Mouse (Mus musculus) mouse embryonic stem cell (cell line): ENCODE results near the gene Fam118a.
"Not testable (repeated sequence)": the region's sequence is repeated elsewhere in the genome, so short reads cannot be mapped to it uniquely, and the experiment has no call there.

ENCODE experiments used
- in situ Hi-C, 2 experiments: fragments of 300-500 bp; cut with MboI; formaldehyde crosslinking; loops; 1 replicate in 1 of 2; 3 replicates in 1 of 2; pipeline ENCODE4 v1.14.3; 2019 to 2020; ENCODE audit warnings: low sequenced_read_pairs in 2 of 2, low pct_unique_long_range_greater_than_20kb in 1 of 2, mixed read lengths in 1 of 2; ENCODE audit not compliant: unreplicated experiment in 1 of 2

The Fam118a gene

DNA sequence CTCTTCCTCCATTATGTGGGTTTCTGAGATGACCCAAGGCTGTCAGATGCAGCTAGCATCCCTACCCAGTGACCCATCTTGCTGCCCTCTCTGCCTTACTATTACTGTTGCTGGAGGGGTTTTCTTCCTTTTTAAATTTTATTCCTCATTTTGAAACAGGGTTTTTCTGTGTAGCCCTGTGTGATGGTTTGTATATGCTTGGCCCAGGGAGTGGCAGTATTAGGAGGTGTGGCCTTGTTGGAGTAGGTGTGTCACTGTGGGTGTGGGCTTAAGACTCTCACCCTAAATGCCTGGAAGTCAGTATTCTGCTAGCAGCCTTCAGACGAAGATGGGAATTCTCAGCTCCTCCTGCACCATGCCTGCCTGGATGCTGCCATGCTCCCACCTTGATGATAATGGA lies at the start of gene Fam118a:
Gene Fam118a (plus strand): TSS at position 301 of the 400 bp plus-strand sequence.
- in situ Hi-C loops: not testable (repeated sequence)

DNA sequence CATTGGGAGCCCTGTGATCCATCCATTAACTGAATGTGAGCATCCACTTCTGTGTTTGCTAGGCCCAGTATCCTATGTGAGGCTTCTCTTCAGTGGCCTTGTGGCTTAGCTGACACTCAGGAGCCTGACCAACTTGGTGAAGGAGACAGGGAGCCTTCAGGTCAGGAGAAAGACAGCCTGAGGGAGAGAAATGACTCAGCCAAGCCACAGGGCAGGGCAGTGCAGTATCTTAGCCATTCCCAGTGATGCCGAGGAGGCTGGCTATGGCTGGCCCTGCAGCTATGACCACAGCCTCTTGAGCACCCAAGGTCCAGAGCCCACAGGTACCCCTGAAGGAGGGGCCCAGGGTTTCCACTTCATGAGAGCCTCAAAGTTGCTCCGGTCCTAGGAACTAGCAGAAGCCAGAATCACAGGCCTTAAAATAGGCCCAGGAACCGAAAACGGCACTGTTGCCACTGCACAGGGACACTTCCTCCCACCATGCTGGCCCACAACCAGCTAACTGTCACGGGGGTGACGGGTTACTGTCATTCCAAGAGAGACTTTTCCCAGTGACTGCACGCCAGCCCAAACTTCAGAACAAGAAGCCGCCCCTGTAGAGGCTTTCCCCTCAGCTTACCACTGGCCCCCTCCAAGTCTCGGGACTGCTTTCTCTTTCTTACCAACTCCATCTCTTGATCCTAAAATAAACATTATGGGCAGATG lies 47.0 kb upstream of the Fam118a start:
- in situ Hi-C loops: no loop called here

DNA sequence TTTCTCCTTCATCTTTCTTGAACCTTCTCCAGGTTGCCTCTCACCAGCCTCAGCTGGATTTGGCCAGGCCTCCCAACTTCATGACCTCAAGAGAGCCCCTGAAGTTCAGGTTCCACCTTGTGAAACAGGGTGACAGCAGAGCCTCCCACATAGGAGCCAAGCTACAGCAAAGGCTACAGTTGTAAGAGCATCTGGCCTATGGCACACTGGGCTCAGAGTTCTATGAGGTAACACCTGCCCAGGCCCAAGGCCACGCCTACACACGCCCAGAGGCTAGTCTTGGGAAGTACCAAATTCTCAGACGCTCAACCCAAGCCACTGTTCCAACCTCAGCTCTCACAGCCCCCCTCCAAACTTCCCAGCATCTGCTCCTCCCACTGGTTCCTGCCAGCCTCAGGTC lies 45.9 kb upstream of the Fam118a start:
- in situ Hi-C loops: no loop called here

DNA sequence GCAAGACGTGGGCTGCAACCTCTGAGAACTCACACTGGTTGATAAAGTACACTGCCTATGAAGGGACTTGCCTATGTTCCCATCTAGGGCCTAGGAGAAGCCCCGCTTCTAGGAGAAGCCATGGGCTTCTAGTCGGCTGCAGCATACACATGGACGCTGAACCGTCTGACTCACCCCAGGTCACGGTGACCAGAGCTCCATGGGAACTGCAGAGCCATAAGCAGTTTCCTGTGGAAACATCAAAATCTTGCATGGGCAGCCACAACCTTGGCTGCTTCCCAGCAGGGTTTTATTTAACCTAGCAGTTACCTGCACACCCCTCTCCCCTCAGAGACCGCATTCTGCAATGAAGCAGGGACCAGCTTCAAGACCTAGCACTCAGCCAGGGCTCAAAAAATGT lies 45.0 kb upstream of the Fam118a start:
- in situ Hi-C loops: no loop called here

DNA sequence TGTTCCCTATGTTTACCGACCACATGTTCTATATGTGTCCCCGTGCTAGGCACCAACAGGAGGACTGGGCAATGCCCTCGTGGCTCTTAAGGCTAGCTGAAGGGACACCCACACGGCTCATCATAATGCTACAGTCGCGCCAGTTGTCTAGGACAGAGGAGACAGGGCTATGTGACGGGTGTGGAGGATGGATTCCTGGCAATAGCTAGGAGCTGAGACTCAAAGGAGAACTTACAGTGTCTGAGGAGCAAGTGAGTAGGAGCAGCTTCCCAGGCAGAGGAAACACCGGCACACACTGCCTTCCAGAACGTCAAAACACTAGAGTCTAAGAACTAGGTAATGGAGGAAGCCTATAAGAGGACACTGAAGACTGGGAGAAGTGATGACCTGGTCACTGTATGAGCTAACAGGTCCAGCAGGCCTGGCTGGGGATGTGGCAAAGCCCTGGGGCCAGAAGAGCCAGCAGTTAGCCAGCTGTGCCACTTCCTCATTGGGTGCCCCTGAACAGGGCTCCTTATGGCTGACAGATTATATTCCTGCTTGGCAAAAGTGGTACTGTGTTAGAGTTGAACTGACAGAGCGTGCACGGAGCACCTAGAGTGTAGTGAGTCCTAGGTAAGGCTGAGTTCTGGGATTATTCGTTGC lies 43.1 kb upstream of the Fam118a start:
- in situ Hi-C loops: no loop called here

DNA sequence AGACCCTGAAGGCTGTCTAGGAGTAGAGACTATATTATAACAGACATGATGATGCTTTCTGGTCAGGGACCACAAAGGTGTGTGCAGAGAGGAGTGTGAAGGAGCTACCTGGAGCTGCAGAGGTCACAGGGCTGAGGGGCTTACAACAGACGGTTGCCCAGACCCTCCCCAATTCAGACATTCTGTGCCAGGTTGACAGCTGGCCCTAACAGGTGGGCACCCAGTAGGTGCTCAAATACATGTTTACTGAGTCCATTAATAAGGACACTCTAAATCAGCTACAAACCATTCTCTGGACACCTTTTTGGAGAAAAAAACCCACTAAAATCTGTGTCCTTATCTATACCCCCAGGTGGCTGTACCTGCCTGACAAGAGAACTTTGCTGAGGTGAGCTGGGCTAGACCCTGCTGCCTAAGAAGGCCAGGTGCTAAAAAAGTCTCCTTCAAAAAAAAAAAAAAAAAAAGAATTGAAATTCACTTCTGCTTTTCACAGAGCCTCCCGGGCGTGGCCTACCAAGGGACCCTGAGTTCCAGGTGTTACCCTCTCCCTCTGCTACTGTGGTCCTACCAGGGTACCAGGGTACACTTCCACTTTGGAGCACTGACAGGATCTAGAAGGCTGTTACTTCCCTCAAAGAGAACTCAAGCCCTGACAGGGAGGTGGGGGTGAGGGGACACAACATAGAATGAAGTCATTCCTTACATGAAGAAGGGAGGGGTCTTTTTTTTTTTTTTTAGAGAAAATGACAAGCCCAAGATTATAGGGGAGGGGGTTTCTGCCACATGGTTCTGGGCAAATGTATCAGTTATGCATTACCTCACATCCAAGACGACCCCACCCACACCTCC lies 42.4 kb upstream of the Fam118a start:
- in situ Hi-C loops: no loop called here

DNA sequence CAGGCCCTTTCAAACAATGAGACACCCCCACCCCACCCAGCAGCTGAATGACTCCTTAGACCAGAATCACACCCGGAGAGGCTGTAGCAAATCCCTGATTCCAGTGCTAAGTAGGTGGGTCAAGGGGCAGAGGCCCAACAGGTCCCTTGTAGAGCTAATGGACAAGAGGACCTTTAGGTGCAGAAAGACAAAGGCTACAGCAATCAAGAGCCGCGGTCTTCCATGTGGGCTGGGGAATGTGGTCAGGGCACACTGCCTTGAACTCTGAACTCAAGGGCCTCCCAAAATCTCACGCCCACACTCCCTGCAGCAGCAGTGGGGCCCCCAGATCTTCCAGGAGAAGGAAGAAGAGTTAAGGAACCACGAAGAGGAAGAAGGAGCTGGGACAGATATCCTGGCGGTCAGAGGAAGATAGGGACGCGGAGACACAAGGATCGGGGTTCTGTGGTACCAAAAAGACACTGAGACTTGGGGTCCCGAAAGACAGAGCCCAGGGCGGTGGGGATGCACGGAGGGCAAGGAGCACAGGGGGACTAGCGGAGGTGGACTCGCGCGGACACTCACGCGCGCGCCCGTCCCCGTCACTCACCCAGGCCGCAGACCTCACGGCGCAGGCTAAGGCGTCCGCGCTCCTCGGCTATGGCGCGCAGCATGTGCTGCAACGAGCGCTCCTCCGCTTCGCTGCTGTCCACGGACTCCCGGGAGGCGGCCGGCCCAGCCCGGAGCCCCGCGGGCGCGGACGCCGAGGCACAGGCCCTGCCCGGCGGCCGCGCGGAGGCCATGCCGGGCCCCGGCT lies 41.5 kb upstream of the Fam118a start:
- in situ Hi-C loops: no loop called here

DNA sequence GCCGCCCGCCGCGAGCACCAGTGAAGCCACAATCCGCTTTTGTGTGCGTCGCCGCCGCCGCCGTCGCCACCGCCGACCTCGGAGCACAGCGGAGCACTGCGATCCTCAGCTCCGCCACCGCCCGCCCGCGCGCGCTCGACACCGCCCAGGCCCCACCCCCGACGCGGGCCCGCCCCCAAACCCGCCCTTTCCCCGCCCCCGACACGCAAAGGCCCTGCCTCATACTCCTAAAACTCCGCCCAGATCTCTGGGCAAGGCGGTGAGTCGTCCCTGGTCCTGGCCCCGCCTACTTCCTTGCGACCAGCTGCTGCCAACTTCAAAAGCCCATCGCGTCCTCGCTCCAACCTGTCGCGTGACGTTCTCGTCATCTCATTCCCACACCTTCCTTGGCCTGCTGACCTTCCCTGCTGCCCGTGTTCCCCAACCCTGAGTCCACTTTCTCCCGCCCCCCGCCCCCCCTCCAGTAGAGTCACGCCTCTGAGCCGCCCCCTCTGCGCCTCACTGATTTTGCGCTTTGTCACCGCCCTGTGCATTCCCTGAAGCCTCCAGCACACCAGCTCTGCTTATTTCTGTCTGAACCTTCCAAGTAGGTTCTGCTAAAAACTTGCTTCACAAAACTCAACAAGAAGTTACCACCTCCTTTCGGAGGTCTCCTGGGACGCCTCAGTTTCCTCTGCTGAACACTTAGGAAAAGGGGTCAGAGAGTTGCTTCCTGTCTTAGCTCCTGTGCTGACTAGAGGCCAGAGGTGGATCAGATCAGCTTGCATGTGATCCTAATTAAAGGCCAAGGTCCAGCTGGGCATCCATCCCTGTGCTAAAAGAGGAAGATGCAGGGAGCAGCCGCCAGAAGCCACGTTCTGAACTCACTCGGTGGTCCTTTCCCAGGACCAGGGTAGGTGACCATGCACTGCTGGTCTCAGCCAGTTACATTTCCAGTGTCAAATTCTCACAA lies 40.6 kb upstream of the Fam118a start, which contains the start of gene 5031439G07Rik:
Gene 5031439G07Rik (minus strand): TSS at position 678 of the 952 bp plus-strand sequence.
- in situ Hi-C loops: no loop called here

DNA sequence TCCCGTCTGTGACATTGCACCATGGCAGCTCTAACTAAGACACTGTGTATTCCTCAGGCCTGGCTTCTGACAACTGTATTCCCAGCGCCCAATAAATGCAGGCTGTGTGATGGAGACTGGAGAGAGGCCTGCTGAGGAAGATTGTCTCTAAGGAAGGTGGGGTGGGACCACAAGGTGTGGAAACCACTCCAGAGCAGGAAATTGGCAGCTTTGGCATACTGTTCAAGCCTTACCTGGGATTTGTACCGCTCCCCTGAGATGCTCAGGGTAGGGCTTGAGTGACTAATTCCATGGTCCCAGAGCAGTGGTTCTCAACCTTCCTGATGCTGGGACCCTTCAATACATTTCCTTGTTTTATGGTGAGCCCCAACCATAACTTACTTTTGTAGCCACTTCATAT lies 39.6 kb upstream of the Fam118a start:
- in situ Hi-C loops: no loop called here

DNA sequence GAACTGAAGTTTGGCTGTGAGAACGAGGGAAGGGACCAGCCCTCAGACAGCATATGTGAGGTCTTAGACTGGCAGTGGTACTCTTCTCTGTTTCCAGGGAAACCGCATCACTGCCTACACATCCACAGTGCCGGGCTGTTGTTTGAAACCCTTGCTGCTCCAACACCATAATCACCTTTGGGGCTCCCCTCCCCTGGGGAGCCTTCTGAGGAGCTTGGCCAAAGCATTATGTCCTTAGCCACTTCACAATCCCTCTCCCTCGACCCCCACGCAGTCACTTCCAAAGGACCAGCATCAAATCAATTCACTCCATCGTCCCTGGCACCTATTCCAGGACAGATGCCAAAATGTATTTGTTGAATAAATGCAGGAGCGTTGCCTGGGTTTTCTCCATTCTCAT lies 39.0 kb upstream of the Fam118a start:
- in situ Hi-C loops: no loop called here

DNA sequence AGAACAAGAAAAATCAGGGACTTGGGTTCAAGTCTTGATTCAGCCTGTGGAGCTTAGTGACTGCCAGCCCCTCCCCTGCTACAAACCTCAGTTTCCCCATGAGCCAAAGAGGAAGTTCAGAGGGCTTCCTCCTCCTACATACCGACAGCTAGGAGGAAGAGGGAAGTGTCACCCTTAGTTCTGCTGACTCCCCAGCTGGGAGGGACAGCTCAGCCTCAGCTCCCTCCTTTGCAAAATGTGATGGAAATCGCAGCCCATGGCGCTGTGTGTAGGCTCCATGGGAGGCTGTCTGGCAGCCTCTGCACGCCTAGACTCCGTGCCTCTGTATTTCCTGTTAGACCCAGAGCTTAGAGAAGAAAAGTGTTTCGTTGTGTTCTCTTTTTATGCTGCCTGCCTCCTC lies 34.2 kb upstream of the Fam118a start:
- in situ Hi-C loops: no loop called here

DNA sequence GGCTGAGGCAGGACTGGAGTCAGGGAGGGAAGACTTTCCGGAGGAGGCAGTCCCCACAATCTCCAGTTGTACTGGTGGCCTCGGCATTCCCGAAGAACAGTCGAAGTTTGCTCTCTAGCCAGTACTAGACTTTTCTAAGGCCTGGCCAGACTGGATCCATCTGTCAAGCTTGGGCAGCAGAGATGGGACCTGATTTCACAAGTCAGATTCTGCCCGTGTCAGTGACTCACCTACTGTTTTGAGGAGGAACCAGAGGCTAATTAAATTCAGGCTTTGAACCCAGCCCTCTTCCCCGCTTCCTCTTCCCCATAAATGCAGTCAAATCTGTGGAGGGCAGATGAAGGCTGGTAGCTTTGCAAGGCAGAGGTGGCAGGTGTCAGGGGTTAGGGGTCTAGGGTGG lies 33.7 kb upstream of the Fam118a start:
- in situ Hi-C loops: loop anchor here (5.0 kb wide), 2 partner anchors 77 to 238 kb away; no protein-coding TSS in a partner anchor

DNA sequence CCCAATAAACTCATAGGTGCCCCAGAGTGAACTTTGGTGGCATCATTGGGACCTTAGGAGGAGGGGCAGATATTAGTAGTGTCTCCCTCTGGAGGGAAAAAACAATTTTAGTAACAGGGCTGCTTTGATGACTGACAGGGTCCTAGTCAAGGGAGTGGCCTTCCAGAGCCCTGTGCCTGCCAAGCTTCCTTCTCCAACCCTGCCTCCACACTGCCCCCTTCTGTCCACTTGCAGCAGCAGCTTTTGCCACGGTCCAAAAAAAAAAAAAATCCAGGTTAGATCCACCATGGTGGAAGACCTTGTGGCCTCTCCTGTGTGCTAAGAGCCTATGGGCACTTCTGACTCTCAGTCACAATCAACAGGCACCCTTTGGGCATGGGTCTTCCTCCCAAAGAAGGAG lies 32.8 kb upstream of the Fam118a start:
- in situ Hi-C loops: loop anchor here (5.0 kb wide), 2 partner anchors 76 to 239 kb away; no protein-coding TSS in a partner anchor

DNA sequence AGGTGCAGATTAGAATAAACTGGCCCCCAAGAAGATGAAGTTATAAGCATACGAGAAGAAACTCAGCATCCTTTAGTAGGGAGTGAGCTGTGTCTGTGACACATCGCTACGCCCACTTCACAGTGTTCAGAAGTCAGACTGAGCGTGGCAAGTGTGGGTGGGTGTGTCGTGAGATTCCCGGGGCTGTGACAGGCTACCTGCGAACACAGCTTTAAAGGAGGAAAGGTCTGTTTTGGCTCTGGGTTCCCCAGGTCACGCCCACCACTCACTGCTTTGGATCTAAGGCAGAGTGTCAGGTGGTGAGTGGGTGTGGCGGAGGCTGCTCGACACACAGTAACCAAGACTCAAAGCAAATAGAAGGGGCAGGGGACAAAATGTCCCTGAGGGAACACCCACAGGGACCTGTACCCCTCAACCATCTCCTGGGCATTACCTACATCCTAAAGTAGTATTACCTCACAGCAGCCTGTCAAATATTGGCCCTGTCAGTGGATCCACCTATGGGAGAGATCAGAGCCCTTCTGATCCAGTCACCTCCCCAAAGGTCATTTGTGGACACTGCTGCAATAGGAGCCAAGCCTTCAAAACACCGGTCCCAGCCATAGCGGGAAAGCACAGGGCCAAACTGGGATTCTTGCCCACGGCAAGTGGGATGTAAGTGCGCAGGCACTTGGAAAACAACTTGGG lies 30.8 kb upstream of the Fam118a start:
- in situ Hi-C loops: loop anchor here (5.0 kb wide), 2 partner anchors 74 to 241 kb away; no protein-coding TSS in a partner anchor

DNA sequence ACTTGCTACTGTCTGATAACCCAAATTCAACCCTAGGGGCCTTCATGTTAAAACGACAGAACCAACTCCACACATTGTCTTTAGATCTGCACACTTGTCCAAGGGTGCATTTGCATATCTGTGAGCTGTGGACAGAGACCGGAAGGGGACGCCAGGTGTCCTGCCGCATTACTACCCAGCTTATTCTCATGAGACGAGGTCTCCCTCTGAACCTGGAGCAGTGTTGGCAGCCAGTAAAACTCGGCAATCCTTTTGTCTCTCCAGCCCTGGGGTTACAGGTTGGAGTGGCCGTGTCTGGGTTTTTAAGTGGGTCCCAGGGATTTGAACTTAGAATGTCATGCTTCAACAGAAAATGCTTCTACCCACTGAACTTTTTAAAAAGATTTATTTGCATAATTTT lies 28.8 kb upstream of the Fam118a start:
- in situ Hi-C loops: loop anchor here (5.0 kb wide), 2 partner anchors 72 to 243 kb away; no protein-coding TSS in a partner anchor

DNA sequence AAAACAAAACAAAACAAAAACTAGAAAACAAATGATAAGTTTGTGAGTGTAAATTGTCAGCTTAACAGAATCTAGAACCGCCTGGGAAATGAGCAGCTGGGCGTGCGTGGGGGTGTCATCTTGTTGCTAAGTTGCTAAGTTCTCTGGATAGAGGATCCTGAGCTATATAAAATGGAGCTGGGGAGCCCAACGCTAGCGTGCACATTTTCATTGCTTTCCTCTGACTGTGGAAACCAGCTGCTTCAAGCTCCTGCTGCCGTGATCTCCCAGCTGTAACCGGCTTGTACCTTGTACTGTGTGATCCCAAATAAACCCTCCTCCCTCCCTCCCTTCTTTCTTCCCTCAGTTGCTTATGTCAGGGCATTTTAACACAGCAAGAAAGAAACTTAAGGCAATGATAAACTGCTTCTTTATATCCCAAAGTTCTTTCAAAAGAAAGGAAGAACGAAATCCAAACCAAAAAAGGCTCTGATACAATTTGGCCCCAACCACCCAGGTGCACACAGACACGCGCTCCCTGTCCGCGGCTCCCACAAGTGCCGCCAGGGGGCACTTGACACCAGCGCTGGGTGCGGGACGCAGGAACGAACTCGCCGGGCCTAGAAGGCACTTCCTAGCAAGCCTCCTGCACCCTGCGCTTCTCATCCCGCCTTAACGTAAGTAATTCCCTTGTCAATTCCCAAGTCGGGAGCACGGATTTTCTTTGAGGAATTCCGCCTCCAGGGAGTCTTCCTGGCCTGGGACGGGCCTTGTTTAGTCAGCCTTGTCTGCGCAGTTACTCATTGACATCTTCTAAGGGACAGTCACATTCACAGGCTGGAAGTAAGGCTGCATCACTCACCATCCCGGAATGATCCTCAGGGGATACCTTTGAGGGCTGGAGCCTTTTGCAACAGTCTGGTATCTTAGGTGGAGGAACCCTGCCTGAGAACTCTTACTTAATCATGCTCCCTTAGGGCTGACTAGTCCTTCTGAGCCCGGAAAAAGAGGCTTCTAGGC lies 27.5 kb upstream of the Fam118a start:
- in situ Hi-C loops: no loop called here
